Comparison of ENCODE assay signal across 12 mouse cellular contexts in genomic region chr14:23741531-23741930, GRCm38 (mm10).
"Had no signal": no experiment of that assay in that cellular context is flagged by ENCODE, and none has a peak within 500 bp of the region (broad histone marks: within the 10 kb centered on the region; RNA-seq: fewer than 3 reads in every experiment).

No protein-coding gene starts in this region.

- DNase-seq: gastrocnemius, postnatal 14 days; gastrocnemius, postnatal 36 days; heart, adult 18-20 months; heart, postnatal 10 days; kidney, adult 11 months; kidney, adult 2 months; kidney, adult 9 months; kidney, postnatal 14 days; kidney, postnatal 36 days; layer of hippocampus, adult 9-11 months; layer of hippocampus, postnatal 36 days; left cerebral cortex, postnatal 4 days had no signal
